Mouse (Mus musculus): Measurements from ENCODE around the gene Hdgfl3. TPM values are rescaled to one million over a fixed set of nuclear protein-coding genes. Genes with fewer than 3 reads are reported as not detected.

Hdgfl3 gene
- total RNA-seq, 4 experiments from 2014 or later = 77.1 to 89.2 (median 82.9) TPM

DNA sequence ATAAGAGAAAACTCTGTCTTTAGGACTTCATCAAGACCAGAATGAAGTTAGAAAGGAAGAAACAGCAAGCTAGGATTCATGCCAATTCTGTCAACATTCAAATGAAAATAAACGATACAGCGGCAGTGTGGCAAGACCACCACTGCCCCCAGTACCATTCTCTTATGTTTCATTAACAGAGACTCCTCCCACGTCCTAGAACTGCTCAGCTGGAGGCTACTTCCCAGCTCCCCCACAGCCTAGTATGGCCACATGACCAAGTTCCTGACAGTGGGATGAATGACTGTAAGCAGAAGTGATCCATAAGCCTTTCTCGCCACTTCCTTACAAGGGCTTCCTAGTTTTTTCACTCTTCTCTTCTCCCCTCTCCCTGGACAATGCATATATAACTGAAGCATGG lies 30.2 kb downstream of the Hdgfl3 start:
- DNase-seq (ENCODE audit: low spot score in 2 of 2) = no peak

- no peak for DNase-seq (ENCODE audit: low spot score in 2 of 2)
These were observed 34.9 kb downstream of the Hdgfl3 start for GRCm38 (mm10) chr7:81899361-81899760.

- no peak for DNase-seq (ENCODE audit: low spot score in 2 of 2)
These were observed 49.1 kb downstream of the Hdgfl3 start for GRCm38 (mm10) chr7:81885128-81885527.

DNA sequence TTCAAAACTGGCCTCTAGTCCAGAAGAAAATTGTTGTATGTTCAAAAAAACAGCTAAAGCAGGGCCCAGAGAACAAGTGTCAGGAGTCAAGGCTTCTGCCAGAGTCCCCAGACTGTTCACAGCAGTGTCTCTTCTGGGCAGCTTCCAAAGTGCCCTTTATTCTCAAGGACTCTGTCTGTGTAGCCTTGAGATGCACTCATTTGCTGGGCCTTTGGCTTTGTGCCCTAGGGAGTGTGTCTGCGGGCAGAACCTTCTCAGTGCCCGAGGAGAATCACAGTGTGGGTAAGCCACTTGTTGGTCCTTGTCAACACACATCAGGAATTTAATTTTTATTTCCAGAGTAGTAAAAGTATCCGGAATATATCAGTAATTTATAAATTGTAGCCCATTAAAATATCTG lies 52.7 kb downstream of the Hdgfl3 start:
- no peak for DNase-seq (ENCODE audit: low spot score in 2 of 2)

GRCm38 (mm10) chr7:81880797-81881196 lies 53.5 kb downstream of the Hdgfl3 start:
- no peak for DNase-seq (ENCODE audit: low spot score in 2 of 2)

DNA sequence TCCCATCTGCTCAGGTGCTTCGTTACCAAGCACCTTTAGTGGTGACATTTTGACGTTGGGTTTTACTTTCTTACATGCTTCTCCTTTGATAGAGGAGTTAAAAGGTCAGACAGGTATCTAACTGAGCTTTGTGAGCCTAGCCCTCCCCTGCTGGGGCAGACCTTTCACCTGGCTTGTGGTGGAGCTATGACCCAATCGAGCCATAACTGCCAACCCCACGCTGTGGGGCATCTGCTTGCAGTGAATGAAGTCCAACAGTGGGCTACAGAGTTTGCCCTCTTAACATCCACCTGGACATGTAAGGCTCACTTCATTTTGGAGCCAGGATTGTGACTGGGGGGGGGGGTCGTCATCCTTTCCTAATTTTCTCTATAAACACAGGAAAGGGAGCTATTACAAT lies 54.0 kb downstream of the Hdgfl3 start:
- no peak for DNase-seq (ENCODE audit: low spot score in 2 of 2)

GRCm38 (mm10) chr7:81875372-81875771 lies 58.9 kb downstream of the Hdgfl3 start:
- DNase-seq (ENCODE audit: low spot score in 2 of 2) = no peak

- DNase-seq (ENCODE audit: low spot score in 2 of 2) = no peak
These were observed 59.6 kb downstream of the Hdgfl3 start for GRCm38 (mm10) chr7:81874636-81875035.

GRCm38 (mm10) chr7:81873807-81874206 lies 60.5 kb downstream of the Hdgfl3 start:
- no peak for DNase-seq (ENCODE audit: low spot score in 2 of 2)

GRCm38 (mm10) chr7:81872493-81873013 lies 61.7 kb downstream of the Hdgfl3 start:
- DNase-seq (ENCODE audit: low spot score in 2 of 2) = no peak

DNA sequence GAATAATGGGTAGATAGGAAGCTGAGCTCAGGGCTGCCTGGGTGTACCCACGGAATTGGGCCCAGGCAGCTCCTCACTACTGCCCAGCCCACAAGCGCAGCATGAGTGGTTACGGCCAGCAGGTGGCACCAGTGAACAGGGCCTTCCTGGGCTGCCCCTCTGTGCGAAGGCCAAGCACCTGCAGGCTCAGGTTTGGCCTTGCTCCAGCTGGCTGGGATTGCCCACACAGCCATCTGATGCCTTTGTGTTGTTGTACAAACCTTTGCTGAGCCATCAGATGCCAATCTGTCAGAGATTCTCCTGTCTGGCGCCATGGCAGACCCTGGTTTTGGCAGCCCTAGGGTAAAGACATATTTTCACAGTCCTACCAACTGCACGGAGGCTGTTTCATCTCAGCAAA lies 66.1 kb downstream of the Hdgfl3 start:
- no peak for DNase-seq (ENCODE audit: low spot score in 2 of 2)

GRCm38 (mm10) chr7:81867231-81867930 lies 66.9 kb downstream of the Hdgfl3 start:
- no peak for DNase-seq (ENCODE audit: low spot score in 2 of 2)

GRCm38 (mm10) chr7:81865937-81866336 lies 68.3 kb downstream of the Hdgfl3 start:
- no peak for DNase-seq (ENCODE audit: low spot score in 2 of 2)

GRCm38 (mm10) chr7:81864552-81864951 lies 69.7 kb downstream of the Hdgfl3 start:
- DNase-seq (ENCODE audit: low spot score in 2 of 2) = no peak

GRCm38 (mm10) chr7:81862587-81863583 lies 71.4 kb downstream of the Hdgfl3 start:
- DNase-seq (ENCODE audit: low spot score in 2 of 2) = no peak

- DNase-seq (ENCODE audit: low spot score in 2 of 2) = no peak
These were observed 72.4 kb downstream of the Hdgfl3 start for GRCm38 (mm10) chr7:81861921-81862320.

DNA sequence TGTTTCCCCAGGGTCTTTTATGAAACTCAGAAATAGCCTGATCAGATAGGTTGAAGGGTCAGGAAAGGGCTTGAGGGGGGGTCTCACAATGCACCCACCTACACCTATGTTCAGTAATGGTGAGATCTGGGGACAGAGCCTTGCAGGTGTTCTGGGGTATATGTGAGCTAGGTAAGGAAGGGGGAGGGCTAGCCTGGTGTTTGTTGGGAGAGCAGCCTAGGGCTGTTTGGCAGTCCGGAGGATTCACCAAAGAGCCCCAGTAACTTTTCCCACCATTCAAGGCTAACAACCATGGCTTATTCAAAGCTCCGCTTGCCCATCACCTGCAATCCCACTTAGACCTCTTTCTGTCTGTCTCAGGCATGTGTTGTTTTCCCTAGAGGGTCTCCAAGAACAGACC lies 72.8 kb downstream of the Hdgfl3 start:
- DNase-seq (ENCODE audit: low spot score in 2 of 2) = no peak

DNA sequence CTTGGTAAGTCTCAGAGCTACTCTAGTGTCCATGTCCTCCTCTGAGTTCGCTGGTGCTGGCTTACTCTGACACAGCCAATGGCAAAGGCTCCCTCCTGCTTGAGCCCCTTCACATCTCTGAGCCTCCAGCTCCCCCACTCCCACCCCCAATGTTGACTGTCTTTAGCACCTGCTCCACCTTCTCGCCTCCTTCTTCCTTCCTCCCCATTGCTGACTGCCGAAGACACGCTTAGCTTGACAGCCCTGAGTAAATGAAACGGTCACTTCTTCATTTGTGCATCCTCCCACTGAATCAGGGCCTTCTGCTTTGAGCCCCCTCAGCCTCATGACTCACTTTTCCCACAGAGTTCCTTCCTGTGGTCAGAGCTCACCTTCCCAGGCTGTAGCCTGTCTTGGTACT lies 73.3 kb downstream of the Hdgfl3 start:
- DNase-seq (ENCODE audit: low spot score in 2 of 2) = no peak

DNA sequence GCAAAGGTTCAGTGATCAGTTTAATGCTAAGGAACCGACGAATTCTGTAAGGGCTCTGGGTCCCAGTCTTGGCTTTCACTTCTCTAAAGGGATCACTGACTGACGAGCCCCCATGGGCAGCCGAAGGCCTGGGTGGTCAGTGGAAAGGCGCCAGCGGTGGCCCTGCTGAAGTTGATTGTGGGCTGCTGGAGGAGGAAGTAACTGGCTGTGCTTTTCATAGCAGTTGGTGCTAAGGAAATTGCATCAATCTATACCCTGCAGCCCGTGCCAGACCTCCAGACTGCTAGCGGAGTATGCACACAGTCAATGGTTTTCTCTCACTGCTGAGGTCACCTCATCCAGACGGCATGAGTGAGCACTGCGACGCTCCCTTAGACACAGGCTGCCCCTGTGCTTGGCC lies 74.2 kb downstream of the Hdgfl3 start:
- DNase-seq (ENCODE audit: low spot score in 2 of 2) = no peak

GRCm38 (mm10) chr7:81858968-81859721 lies 75.1 kb downstream of the Hdgfl3 start, which contains the start of gene Tm6sf1:
Tm6sf1 (plus strand) TSS chr7:81859001.
- DNase-seq (ENCODE audit: low spot score in 2 of 2) = no peak

- no peak for DNase-seq (ENCODE audit: low spot score in 2 of 2)
These were observed 76.0 kb downstream of the Hdgfl3 start for GRCm38 (mm10) chr7:81858236-81858635.
